Mouse (Mus musculus): ENCODE data around the gene Myo9b. TPM values are rescaled to one million over a fixed set of nuclear protein-coding genes. Genes with fewer than 3 reads are reported as not detected.
"Not testable (repeated sequence)": the region's sequence is repeated elsewhere in the genome, so short reads cannot be mapped to it uniquely, and the experiment has no call there.

Gene Myo9b
- polyA plus RNA-seq, 1 experiment from 2014 or later = 16.9 TPM

- Histone ChIP-seq H3K27ac (no peak overlapping the region), H3K9me3 (ENCODE audit: control insufficient read depth, low read length) (no peaks in the 10 kb centered on the region), H3K27me3 (ENCODE audit: control insufficient read depth, insufficient read depth, low read length) (no peaks in the 10 kb centered on the region), H3K4me1 (replicated peaks; ENCODE audit: control insufficient read depth, insufficient read depth, low read length) (no peaks in the 10 kb centered on the region), H3K4me3 (replicated peaks; ENCODE audit: low read length) (no peak overlapping the region), H3K9ac (no peak overlapping the region), H3K36me3 (replicated peaks; ENCODE audit: control insufficient read depth, insufficient read depth) (peaks cover 39% of the 10 kb centered on the region), H3K4me2 (replicated peaks) (no peak overlapping the region)
- DNase-seq (ENCODE audit: low spot score) (no peak), ATAC-seq (ENCODE audit: low FRiP score) (no peak)
- 97% methylated on average over 10 of the region's 10 CpGs for WGBS
These were observed 18.4 kb downstream of the Myo9b start for GRCm38 (mm10) chr8:71290911-71291310.

GRCm38 (mm10) chr8:71291351-71291750, 18.8 kb downstream of the Myo9b start:
- WGBS = 96% methylated on average over 6 of the region's 6 CpGs
- H3K4me2 ChIP-seq (replicated peaks) = no peak overlapping the region
- ATAC-seq (ENCODE audit: low FRiP score) = no peak

GRCm38 (mm10) chr8:71293930-71294329, 21.4 kb downstream of the Myo9b start:
- H3K9me3 ChIP-seq (ENCODE audit: control insufficient read depth, low read length); H3K9ac ChIP-seq; H3K4me2 ChIP-seq (replicated peaks); DNase-seq (ENCODE audit: low spot score); H3K27ac ChIP-seq; H3K27me3 ChIP-seq (ENCODE audit: control insufficient read depth, insufficient read depth, low read length); H3K4me3 ChIP-seq (replicated peaks; ENCODE audit: low read length); H3K4me1 ChIP-seq (replicated peaks; ENCODE audit: control insufficient read depth, insufficient read depth, low read length); ATAC-seq (ENCODE audit: low FRiP score): not testable (repeated sequence)
- WGBS = 97% methylated on average over 3 of the region's 3 CpGs
- peaks cover 52% of the 10 kb centered on the region for H3K36me3 ChIP-seq (replicated peaks; ENCODE audit: control insufficient read depth, insufficient read depth)

More at GRCm38 (mm10) chr8:71291351-71291750, 18.8 kb downstream of the Myo9b start:
- H3K4me1 ChIP-seq (replicated peaks; ENCODE audit: control insufficient read depth, insufficient read depth, low read length) = no peaks in the 10 kb centered on the region
- DNase-seq (ENCODE audit: low spot score) = no peak
- no peaks in the 10 kb centered on the region for H3K27me3 ChIP-seq (ENCODE audit: control insufficient read depth, insufficient read depth, low read length)
- peaks cover 43% of the 10 kb centered on the region for H3K36me3 ChIP-seq (replicated peaks; ENCODE audit: control insufficient read depth, insufficient read depth)
- H3K4me3 ChIP-seq (replicated peaks; ENCODE audit: low read length) = no peak overlapping the region
- no peak overlapping the region for H3K27ac ChIP-seq
- no peak overlapping the region for H3K9ac ChIP-seq
- no peaks in the 10 kb centered on the region for H3K9me3 ChIP-seq (ENCODE audit: control insufficient read depth, low read length)

GRCm38 (mm10) chr8:71296188-71296621, 23.7 kb downstream of the Myo9b start:
- Histone ChIP-seq H3K4me1 (replicated peaks; ENCODE audit: control insufficient read depth, insufficient read depth, low read length) (no peaks in the 10 kb centered on the region), H3K4me2 (replicated peaks) (no peak overlapping the region), H3K9me3 (ENCODE audit: control insufficient read depth, low read length) (no peaks in the 10 kb centered on the region), H3K4me3 (replicated peaks; ENCODE audit: low read length) (no peak overlapping the region), H3K27ac (no peak overlapping the region), H3K27me3 (ENCODE audit: control insufficient read depth, insufficient read depth, low read length) (no peaks in the 10 kb centered on the region), H3K9ac (no peak overlapping the region), H3K36me3 (replicated peaks; ENCODE audit: control insufficient read depth, insufficient read depth) (peaks cover 33% of the 10 kb centered on the region)
- DNase-seq (ENCODE audit: low spot score) = no peak
- ATAC-seq (ENCODE audit: low FRiP score) = no peak
- 96% methylated on average over 2 of the region's 2 CpGs for WGBS

- no peaks in the 10 kb centered on the region for H3K4me1 ChIP-seq (replicated peaks; ENCODE audit: control insufficient read depth, insufficient read depth, low read length)
These were observed 24.3 kb downstream of the Myo9b start for GRCm38 (mm10) chr8:71296784-71297183.

GRCm38 (mm10) chr8:71297439-71297838, 24.9 kb downstream of the Myo9b start:
- no peak for ATAC-seq (ENCODE audit: low FRiP score)
- H3K9ac ChIP-seq = no peak overlapping the region
- H3K27ac ChIP-seq = no peak overlapping the region
- no peaks in the 10 kb centered on the region for H3K4me1 ChIP-seq (replicated peaks; ENCODE audit: control insufficient read depth, insufficient read depth, low read length)
- no peak for DNase-seq (ENCODE audit: low spot score)
- H3K4me3 ChIP-seq (replicated peaks; ENCODE audit: low read length) = no peak overlapping the region
- no peak overlapping the region for H3K4me2 ChIP-seq (replicated peaks)
- no peaks in the 10 kb centered on the region for H3K27me3 ChIP-seq (ENCODE audit: control insufficient read depth, insufficient read depth, low read length)
- 92% methylated on average over 1 of the region's 1 CpGs for whole genome bisulfite sequencing
- no peaks in the 10 kb centered on the region for H3K9me3 ChIP-seq (ENCODE audit: control insufficient read depth, low read length)
- H3K36me3 ChIP-seq (replicated peaks; ENCODE audit: control insufficient read depth, insufficient read depth) = peaks cover 28% of the 10 kb centered on the region

More at GRCm38 (mm10) chr8:71296784-71297183, 24.3 kb downstream of the Myo9b start:
- DNase-seq (ENCODE audit: low spot score) (no peak), ATAC-seq (ENCODE audit: low FRiP score) (no peak)
- Histone ChIP-seq H3K27ac (no peak overlapping the region), H3K9ac (no peak overlapping the region), H3K4me2 (replicated peaks) (no peak overlapping the region), H3K36me3 (replicated peaks; ENCODE audit: control insufficient read depth, insufficient read depth) (peaks cover 28% of the 10 kb centered on the region), H3K27me3 (ENCODE audit: control insufficient read depth, insufficient read depth, low read length) (no peaks in the 10 kb centered on the region), H3K9me3 (ENCODE audit: control insufficient read depth, low read length) (no peaks in the 10 kb centered on the region), H3K4me3 (replicated peaks; ENCODE audit: low read length) (no peak overlapping the region)
- WGBS = 89% methylated on average over 2 of the region's 2 CpGs

GRCm38 (mm10) chr8:71299716-71300115, 27.2 kb downstream of the Myo9b start:
- Histone ChIP-seq H3K4me3 (replicated peaks; ENCODE audit: low read length) (no peak overlapping the region), H3K9me3 (ENCODE audit: control insufficient read depth, low read length) (no peaks in the 10 kb centered on the region), H3K4me2 (replicated peaks) (no peak overlapping the region), H3K27me3 (ENCODE audit: control insufficient read depth, insufficient read depth, low read length) (no peaks in the 10 kb centered on the region), H3K9ac (no peak overlapping the region), H3K36me3 (replicated peaks; ENCODE audit: control insufficient read depth, insufficient read depth) (peaks cover 24% of the 10 kb centered on the region), H3K4me1 (replicated peaks; ENCODE audit: control insufficient read depth, insufficient read depth, low read length) (no peaks in the 10 kb centered on the region), H3K27ac (no peak overlapping the region)
- ATAC-seq (ENCODE audit: low FRiP score) (no peak), DNase-seq (ENCODE audit: low spot score) (no peak)
- 91% methylated on average over 3 of the region's 3 CpGs for WGBS

- no peak overlapping the region for H3K4me3 ChIP-seq (replicated peaks; ENCODE audit: low read length)
- no peak overlapping the region for H3K9ac ChIP-seq
- DNase-seq (ENCODE audit: low spot score) (no peak), ATAC-seq (ENCODE audit: low FRiP score) (no peak)
- WGBS = 94% methylated on average over 1 of the region's 1 CpGs
- H3K27me3 ChIP-seq (ENCODE audit: control insufficient read depth, insufficient read depth, low read length) = no peaks in the 10 kb centered on the region
- H3K36me3 ChIP-seq (replicated peaks; ENCODE audit: control insufficient read depth, insufficient read depth) = 0 out of 2 replicates have a peak, but pooled peaks cover 4% of the 10 kb centered on the region
- no peak overlapping the region for H3K27ac ChIP-seq
- H3K9me3 ChIP-seq (ENCODE audit: control insufficient read depth, low read length) = no peaks in the 10 kb centered on the region
- no peaks in the 10 kb centered on the region for H3K4me1 ChIP-seq (replicated peaks; ENCODE audit: control insufficient read depth, insufficient read depth, low read length)
- H3K4me2 ChIP-seq (replicated peaks) = no peak overlapping the region
These were observed 30.3 kb downstream of the Myo9b start for GRCm38 (mm10) chr8:71302788-71303187.

GRCm38 (mm10) chr8:71303632-71304031, 31.1 kb downstream of the Myo9b start:
- H3K9me3 ChIP-seq (ENCODE audit: control insufficient read depth, low read length) = no peaks in the 10 kb centered on the region
- H3K9ac ChIP-seq = no peak overlapping the region
- ATAC-seq (ENCODE audit: low FRiP score) = no peak
- 92% methylated on average over 1 of the region's 1 CpGs for WGBS
- no peaks in the 10 kb centered on the region for H3K27me3 ChIP-seq (ENCODE audit: control insufficient read depth, insufficient read depth, low read length)
- H3K27ac ChIP-seq = no peak overlapping the region
- no peak for DNase-seq (ENCODE audit: low spot score)
- no peak overlapping the region for H3K4me3 ChIP-seq (replicated peaks; ENCODE audit: low read length)
- H3K4me2 ChIP-seq (replicated peaks) = no peak overlapping the region
- no peaks in the 10 kb centered on the region for H3K4me1 ChIP-seq (replicated peaks; ENCODE audit: control insufficient read depth, insufficient read depth, low read length)
- H3K36me3 ChIP-seq (replicated peaks; ENCODE audit: control insufficient read depth, insufficient read depth) = 0 out of 2 replicates have a peak, but pooled peaks cover 3% of the 10 kb centered on the region

- Histone ChIP-seq H3K4me2 (replicated peaks) (no peak overlapping the region), H3K36me3 (replicated peaks; ENCODE audit: control insufficient read depth, insufficient read depth) (no peaks in the 10 kb centered on the region), H3K27me3 (ENCODE audit: control insufficient read depth, insufficient read depth, low read length) (no peaks in the 10 kb centered on the region), H3K9me3 (ENCODE audit: control insufficient read depth, low read length) (no peaks in the 10 kb centered on the region), H3K4me1 (replicated peaks; ENCODE audit: control insufficient read depth, insufficient read depth, low read length) (no peaks in the 10 kb centered on the region), H3K9ac (no peak overlapping the region), H3K4me3 (replicated peaks; ENCODE audit: low read length) (no peak overlapping the region), H3K27ac (no peak overlapping the region)
- 73% methylated on average over 1 of the region's 1 CpGs for WGBS
- 0 out of 2 replicates have a peak, but pooled peaks have one; percentile 17 for ATAC-seq (ENCODE audit: low FRiP score)
- no peak for DNase-seq (ENCODE audit: low spot score)
These were observed 33.5 kb downstream of the Myo9b start for GRCm38 (mm10) chr8:71305988-71306387.

All from hindbrain, embryonic 14.5 days (tissue).